Mouse (Mus musculus): Measurements from ENCODE around the gene Fgl2.

DNA sequence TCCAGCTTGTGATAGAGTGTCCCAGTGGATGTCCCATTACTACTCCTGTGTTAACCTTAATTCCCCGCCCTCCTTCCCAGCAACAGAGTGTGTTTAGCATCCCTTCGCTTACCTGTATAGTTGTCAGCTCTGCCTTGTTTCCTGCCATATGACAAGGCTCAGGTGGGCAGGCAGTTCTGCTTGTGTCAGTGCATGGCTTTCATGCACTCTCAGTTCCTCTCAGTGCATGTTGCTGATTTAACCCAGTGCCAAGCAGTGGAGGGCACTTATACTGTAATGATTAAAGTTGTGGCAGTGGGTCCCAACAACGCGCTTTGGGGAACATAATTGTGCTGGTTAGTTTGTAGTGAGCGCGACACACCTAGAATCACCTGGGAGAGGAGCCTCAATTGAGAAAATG lies 54.2 kb downstream of the Fgl2 start:
- no peak for TF ChIP-seq MAFK (IDR thresholded peaks at IDR 0.05; ENCODE audit: insufficient read depth, low read depth, low read length)
- TF ChIP-seq HCFC1 (IDR thresholded peaks at IDR 0.05; ENCODE audit: borderline replicate concordance, insufficient read depth, low read length): no peak

Data from ES-E14 (cell line).